Mouse (Mus musculus) E14TG2a.4 (cell line): ENCODE results near the gene Atg9b.

Source experiments
- H3K27me3 ChIP-seq: 2 replicates; pipeline ENCODE4 v1.6.1; 2014; ENCODE audit warnings: low read length, control low read depth; ENCODE audit not compliant: insufficient read depth
- H3K36me3 ChIP-seq: 2 replicates; pipeline ENCODE4 v1.6.1; 2014; ENCODE audit warnings: low read length, control low read depth; ENCODE audit not compliant: insufficient read depth
- H3K4me1 ChIP-seq: replicated peaks from 2 replicates; pipeline ENCODE4 v1.6.1; 2014; ENCODE audit warnings: low read depth, low read length, control low read depth
- H3K4me3 ChIP-seq: replicated peaks from 2 replicates; pipeline ENCODE4 v1.5.1; 2014; ENCODE audit warnings: mild to moderate bottlenecking, low read length
- H3K9me3 ChIP-seq: 2 replicates; pipeline ENCODE4 v1.6.1; 2014; ENCODE audit warnings: low read length, control low read depth
- CTCF ChIP-seq: conservative IDR thresholded peaks from 2 replicates; pipeline ENCODE4 v1.5.1; 2014; ENCODE audit warnings: low read length
- NANOG ChIP-seq: IDR thresholded peaks from 2 replicates; pipeline ENCODE4 v1.6.1; 2014; ENCODE audit warnings: borderline replicate concordance, low read length, mixed read lengths
- POU5F1 ChIP-seq: IDR thresholded peaks from 2 replicates; pipeline ENCODE4 v1.6.1; 2014; ENCODE audit warnings: low read length, borderline replicate concordance

Gene Atg9b

DNA sequence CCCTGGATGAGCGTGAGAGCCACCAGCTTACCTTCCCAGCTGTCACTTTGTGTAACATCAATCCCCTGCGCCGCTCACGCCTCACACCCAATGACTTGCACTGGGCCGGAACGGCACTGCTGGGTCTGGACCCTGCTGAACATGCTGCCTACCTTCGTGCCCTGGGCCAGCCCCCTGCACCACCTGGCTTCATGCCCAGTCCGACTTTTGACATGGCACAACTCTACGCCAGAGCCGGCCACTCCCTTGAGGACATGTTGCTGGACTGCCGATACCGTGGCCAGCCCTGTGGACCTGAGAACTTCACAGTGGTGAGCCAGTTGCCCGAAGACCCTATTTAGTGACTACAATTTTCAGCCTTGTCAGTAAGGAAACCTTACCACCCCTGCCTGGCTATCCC, 22.0 kb upstream of the Atg9b start:
- Histone ChIP-seq H3K36me3 (peaks cover 18% of the 10 kb centered on the region), H3K4me3 (peak overlapping the region; percentile 69), H3K4me1 (peaks cover 30% of the 10 kb centered on the region), H3K9me3 (no peaks in the 10 kb centered on the region), H3K27me3 (peaks cover 35% of the 10 kb centered on the region)
- TF ChIP-seq NANOG: no peak
- TF ChIP-seq POU5F1: no peak
- no peak for TF ChIP-seq CTCF

DNA sequence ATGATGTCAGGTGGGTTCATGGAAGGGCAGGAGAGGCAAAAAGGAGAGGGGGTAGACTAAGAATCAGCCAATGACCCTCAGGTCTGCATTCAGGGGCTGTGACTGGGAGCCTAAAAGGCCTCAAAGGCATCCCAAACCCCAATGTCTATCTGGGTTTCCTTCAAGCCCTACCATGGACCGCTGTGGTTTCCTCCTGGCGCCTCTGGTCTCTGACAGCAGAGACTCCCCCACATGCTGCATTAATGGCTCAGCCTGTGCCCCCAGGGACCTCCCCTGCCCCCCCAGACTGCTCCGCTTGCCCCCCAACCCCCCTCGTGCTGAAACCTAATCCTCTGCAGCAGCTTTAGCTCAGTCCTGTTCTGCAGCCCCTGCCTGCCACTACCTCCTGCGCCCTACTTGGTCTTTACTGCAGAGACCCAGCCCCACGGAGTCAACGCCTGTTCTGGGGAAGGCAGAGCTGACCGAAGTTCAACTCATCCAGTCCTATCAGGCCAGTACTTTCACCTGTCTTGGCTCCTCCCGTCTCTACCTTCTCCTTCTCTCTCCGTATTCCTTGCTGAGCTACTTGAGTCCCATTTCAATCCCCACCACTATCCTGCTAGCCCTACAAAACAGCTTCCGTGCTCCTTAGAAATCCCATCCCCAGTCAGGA, 21.2 kb upstream of the Atg9b start, which contains the start of gene Asic3:
Asic3 (plus strand) TSS at position 351 of the 652 bp plus-strand sequence.
- Histone ChIP-seq H3K36me3 (peaks cover 18% of the 10 kb centered on the region), H3K4me3 (peak within 1 kb of the TSS; percentile 69), H3K4me1 (peaks cover 30% of the 10 kb centered on the region), H3K27me3 (peaks cover 35% of the 10 kb centered on the region), H3K9me3 (no peaks in the 10 kb centered on the region)
- no peak for TF ChIP-seq NANOG
- no peak for TF ChIP-seq POU5F1
- no peak for TF ChIP-seq CTCF

GRCm38 (mm10) chr5:24412063-24412462, 20.1 kb upstream of the Atg9b start:
- Histone ChIP-seq H3K27me3 (peaks cover 35% of the 10 kb centered on the region), H3K9me3 (no peaks in the 10 kb centered on the region), H3K4me1 (peaks cover 30% of the 10 kb centered on the region), H3K4me3 (no peak overlapping the region), H3K36me3 (peaks cover 26% of the 10 kb centered on the region)
- TF ChIP-seq POU5F1 (no peak), CTCF (no peak), NANOG (no peak)

DNA sequence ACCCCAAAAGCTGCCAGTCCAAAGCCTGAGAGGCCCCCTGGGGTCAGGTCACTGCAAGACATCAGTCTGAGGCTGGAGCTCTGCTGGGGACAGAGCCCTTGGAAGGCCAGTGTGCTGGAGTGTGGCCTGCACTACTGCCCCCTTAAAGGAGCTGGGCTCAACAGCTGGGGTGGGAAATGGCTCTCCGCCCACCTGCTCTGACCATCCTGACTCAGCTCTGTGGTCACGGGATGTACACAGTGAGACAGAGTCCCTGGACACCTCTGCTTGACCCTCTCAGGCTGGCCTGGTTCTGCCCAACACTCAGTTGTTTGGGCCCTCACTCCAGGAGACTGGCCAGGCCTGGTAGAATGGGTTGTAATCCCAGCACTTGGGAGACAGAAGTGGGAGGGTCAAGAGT, 17.5 kb upstream of the Atg9b start:
- H3K9me3 ChIP-seq: no peaks in the 10 kb centered on the region
- H3K4me1 ChIP-seq: peaks cover 31% of the 10 kb centered on the region
- TF ChIP-seq CTCF (no peak), POU5F1 (no peak)
- peaks cover 21% of the 10 kb centered on the region for H3K27me3 ChIP-seq
- peaks cover 50% of the 10 kb centered on the region for H3K36me3 ChIP-seq
- no peak overlapping the region for H3K4me3 ChIP-seq

DNA sequence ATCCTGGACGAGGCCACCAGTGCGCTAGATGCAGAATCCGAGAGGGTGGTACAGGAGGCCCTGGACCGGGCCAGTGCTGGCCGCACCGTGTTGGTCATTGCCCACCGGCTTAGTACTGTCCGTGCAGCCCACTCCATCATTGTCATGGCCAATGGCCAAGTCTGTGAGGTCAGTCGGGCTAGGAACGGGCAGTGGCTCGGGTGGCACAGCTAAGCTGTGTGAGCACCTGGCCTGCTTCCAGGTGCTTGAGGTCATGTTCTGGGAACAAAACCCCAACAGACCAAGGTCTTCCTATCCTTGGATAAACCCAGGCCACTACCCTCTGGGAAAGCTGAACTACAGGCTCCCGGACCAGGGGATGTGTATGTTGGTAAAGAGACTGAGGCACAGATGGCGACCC, 16.7 kb upstream of the Atg9b start:
- no peak overlapping the region for H3K4me3 ChIP-seq
- TF ChIP-seq NANOG: no peak
- TF ChIP-seq POU5F1: no peak
- no peak for TF ChIP-seq CTCF
- peaks cover 27% of the 10 kb centered on the region for H3K4me1 ChIP-seq
- no peaks in the 10 kb centered on the region for H3K9me3 ChIP-seq
- H3K27me3 ChIP-seq: peaks cover 13% of the 10 kb centered on the region
- peaks cover 57% of the 10 kb centered on the region for H3K36me3 ChIP-seq

- Histone ChIP-seq H3K4me3 (no peak overlapping the region), H3K9me3 (no peaks in the 10 kb centered on the region), H3K27me3 (no peaks in the 10 kb centered on the region), H3K4me1 (peaks cover 35% of the 10 kb centered on the region), H3K36me3 (peaks cover 89% of the 10 kb centered on the region)
- TF ChIP-seq POU5F1 (no peak), CTCF (no peak), NANOG (no peak)
Observed at GRCm38 (mm10) chr5:24405389-24405876, 13.5 kb upstream of the Atg9b start.

DNA sequence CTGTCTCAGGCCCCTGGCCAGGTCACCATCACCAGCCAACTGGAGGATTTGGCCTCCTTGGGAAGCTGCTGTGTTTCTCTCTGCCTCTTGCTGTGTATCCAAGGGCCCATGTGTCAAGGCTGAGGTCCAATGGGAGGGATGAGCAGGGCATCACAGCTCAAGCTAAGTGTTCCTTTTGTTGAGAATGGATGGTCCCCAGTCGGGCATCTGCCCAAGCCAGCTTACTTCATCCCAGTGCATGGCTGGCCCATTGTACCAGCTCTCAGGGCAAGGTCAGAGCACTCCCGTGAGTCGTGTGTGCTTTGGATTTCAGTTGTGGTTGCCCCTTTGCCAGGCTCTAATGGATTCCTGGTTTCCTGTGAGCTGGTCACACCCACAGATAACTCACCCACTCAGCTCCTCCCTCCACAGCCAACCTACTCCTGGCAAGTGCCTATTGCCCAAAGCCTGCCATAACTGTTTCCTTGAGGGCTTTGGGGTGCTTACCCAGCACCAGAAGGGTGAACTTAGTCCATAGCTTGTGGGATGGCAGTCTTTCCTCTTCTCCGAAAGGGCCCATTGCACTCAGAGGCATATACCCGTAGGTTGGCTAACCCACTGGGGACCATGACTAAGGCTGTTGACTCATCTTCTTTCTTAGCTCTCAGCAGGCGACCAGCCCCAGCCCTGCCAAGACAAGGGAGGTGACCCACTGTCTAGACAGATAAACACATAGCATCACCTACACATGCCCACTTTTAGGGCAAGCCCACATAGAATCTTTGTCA, 12.8 kb upstream of the Atg9b start:
- H3K4me1 ChIP-seq: peaks cover 41% of the 10 kb centered on the region
- H3K9me3 ChIP-seq: no peaks in the 10 kb centered on the region
- peaks cover 96% of the 10 kb centered on the region for H3K36me3 ChIP-seq
- TF ChIP-seq CTCF (no peak), NANOG (no peak), POU5F1 (no peak)
- H3K27me3 ChIP-seq: no peaks in the 10 kb centered on the region
- H3K4me3 ChIP-seq: no peak overlapping the region

GRCm38 (mm10) chr5:24401969-24402368, 10.0 kb upstream of the Atg9b start:
- Histone ChIP-seq H3K4me3 (0 out of 2 replicates have a peak overlapping the region, but pooled peaks have one; percentile 13), H3K27me3 (no peaks in the 10 kb centered on the region), H3K4me1 (peaks cover 52% of the 10 kb centered on the region), H3K9me3 (no peaks in the 10 kb centered on the region), H3K36me3 (peaks cover 74% of the 10 kb centered on the region)
- TF ChIP-seq NANOG (no peak), POU5F1 (no peak), CTCF (no peak)

DNA sequence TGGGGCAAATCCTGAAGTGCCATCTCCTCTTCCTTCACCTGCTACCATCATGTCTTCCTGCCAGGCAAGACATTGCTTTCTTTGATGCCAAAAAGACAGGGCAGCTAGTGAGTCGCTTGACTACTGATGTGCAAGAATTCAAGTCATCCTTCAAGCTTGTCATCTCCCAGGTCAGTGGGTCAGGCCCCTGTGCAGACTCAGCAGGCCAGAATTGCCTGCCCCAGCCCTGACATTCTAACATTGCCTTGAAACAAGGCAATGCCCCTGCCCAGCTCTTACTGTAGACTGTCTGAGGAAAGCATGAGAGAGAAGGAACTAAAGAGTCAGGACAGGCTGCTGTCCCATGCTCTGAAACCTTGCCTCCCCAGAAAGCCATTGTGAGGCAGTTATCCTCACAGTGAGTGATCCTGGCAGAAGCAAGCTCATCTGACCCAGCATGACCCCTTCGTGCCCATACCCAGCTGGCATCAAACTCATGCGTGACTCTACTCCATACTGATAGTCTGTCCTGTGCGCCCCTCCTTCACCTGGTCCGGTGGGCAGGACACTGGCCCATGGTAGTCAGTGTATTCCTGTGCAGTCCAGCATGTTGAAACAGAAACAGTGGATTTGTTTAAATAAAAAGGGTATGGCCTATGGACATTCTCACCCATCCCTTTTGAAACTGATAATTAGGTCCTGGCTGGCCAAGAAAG, 9.1 kb upstream of the Atg9b start:
- Histone ChIP-seq H3K4me3 (no peak overlapping the region), H3K36me3 (peaks cover 71% of the 10 kb centered on the region), H3K27me3 (no peaks in the 10 kb centered on the region), H3K4me1 (peaks cover 52% of the 10 kb centered on the region), H3K9me3 (no peaks in the 10 kb centered on the region)
- no peak for TF ChIP-seq NANOG
- no peak for TF ChIP-seq CTCF
- no peak for TF ChIP-seq POU5F1
